Mouse (Mus musculus) ES-E14 (cell line): ENCODE results near the gene Zfhx3.

ENCODE experiments used
- MAFK ChIP-seq: IDR thresholded peaks from 2 replicates; pipeline ENCODE4 v1.6.1; 2014; ENCODE audit warnings: mild to moderate bottlenecking, low read depth, low read length, inconsistent platforms; ENCODE audit not compliant: insufficient read depth
- ZNF384 ChIP-seq: IDR thresholded peaks from 2 replicates; pipeline ENCODE4 v1.6.1; 2012; ENCODE audit warnings: low read depth, low read length, inconsistent platforms

GRCm38 (mm10) chr8:107986629-107987028 is 44.2 kb downstream of the Zfhx3 start:
- no peak for TF ChIP-seq MAFK
- no peak for TF ChIP-seq ZNF384
